Mouse (Mus musculus) heart, embryonic 15.5 days (tissue): ENCODE results near the gene Tiam2. TPM values are rescaled to one million over a fixed set of nuclear protein-coding genes. Genes with fewer than 3 reads are reported as not detected.
A peak's percentile ranks its signal among the peaks of the same experiment; 100 is the strongest.

Source experiments
- ATAC-seq: fragments of 200-750 bp; cut with Nextera tagmentation; replicated peaks from 2 replicates; pipeline ENCODE4 v1.8.0; 2017; ENCODE audit warnings: low read depth, moderate TSS enrichment; ENCODE audit not compliant: insufficient number of reproducible peaks, insufficient read depth, low FRiP score
- H3K27ac ChIP-seq: fragments of 300-500 bp; sonication (generic); 2 replicates; pipeline ENCODE4 v1.5.1; 2015; ENCODE audit warnings: mild to moderate bottlenecking, inconsistent platforms
- H3K27me3 ChIP-seq: fragments of 300-500 bp; sonication (generic); 2 replicates; pipeline ENCODE4 v1.6.1; 2015; ENCODE audit warnings: inconsistent platforms
- H3K36me3 ChIP-seq: fragments of 300-500 bp; sonication (generic); 2 replicates; pipeline ENCODE4 v1.6.1; 2015; ENCODE audit warnings: mild to moderate bottlenecking, inconsistent platforms
- H3K4me1 ChIP-seq: fragments of 300-500 bp; sonication (generic); replicated peaks from 2 replicates; pipeline ENCODE4 v1.6.1; 2015; ENCODE audit warnings: inconsistent platforms
- H3K4me2 ChIP-seq: fragments of 300-500 bp; sonication (generic); 2 replicates; pipeline ENCODE4 v1.6.1; 2015; ENCODE audit warnings: inconsistent platforms, mild to moderate bottlenecking, moderate library complexity
- H3K4me3 ChIP-seq: fragments of 300-500 bp; sonication (generic); 2 replicates; pipeline ENCODE4 v1.5.1; 2015; ENCODE audit warnings: mild to moderate bottlenecking, inconsistent platforms
- H3K9ac ChIP-seq: fragments of 300-500 bp; sonication (generic); 2 replicates; pipeline ENCODE4 v1.6.1; 2015; ENCODE audit warnings: mild to moderate bottlenecking, inconsistent platforms
- H3K9me3 ChIP-seq: fragments of 300-500 bp; sonication (generic); replicated peaks from 2 replicates; pipeline ENCODE4 v1.6.1; 2016; ENCODE audit warnings: inconsistent platforms
- WGBS: fragments of 180-500 bp; shearing (Covaris S2); methylation state at CpG from one replicate; pipeline ENCODE4 v1.1.7; 2015; ENCODE audit warnings: mixed read lengths; 5-methylcytosine and 5-hydroxymethylcytosine counted together
- polyA plus RNA-seq: library from polyadenylated mRNA; unstranded; fragments of >200 nt; fragmentation: Nextera tagmentation; extraction: Ambion mirVana; gene quantifications from 2 replicates; pipeline ENCODE4 v1.2.1, GENCODE M21; 2015

Gene Tiam2
- polyA plus RNA-seq, 1 experiment from 2014 or later: 3.8 TPM

DNA sequence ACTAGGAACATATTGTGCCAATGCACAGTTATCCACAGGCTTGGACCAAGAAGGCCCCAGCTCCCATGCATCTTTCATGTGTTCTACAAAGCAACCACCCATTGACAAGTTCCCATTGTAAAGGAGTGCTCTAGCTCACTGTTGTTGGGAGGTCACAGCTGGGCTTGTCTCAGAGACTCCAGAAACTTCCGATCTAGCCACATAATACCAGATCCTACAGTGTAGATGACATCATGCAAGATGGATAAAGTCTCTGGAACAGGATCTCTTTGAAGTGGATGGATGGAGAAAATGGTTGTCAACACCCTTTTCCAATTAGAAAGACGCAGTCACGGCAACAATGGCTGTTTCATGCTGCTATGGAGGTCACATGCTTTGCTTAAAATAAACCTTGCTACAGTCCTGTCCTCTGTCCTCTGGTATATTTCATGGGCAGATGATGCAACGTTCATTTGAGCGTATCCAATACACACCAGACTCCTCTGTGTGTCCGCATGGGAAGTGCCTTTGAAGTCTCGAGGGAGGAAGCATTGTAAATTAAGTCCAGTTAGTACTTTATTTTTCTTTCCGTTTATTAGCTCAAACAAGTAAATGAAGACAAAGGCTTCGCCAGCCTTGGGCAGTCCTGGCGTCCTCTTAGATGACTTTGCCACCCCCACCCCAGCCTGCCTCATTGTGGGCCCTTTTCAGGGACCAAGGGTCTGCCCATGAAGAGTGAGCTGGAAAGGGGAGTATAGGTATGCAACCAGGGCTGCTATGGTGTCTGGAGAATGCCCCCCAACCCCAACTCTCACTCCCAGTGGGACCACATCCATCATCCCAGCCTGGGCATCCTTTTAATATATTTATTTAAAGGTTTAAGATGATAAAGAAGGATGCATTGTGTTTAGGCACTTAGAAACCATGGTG, 106.5 kb downstream of the Tiam2 start:
- no peaks in the 10 kb centered on the region for H3K36me3 ChIP-seq
- H3K27ac ChIP-seq: no peak overlapping the region
- no peak overlapping the region for H3K4me2 ChIP-seq
- H3K27me3 ChIP-seq: no peaks in the 10 kb centered on the region
- WGBS: 44% methylated on average over 10 of the region's 10 CpGs
- no peak overlapping the region for H3K9ac ChIP-seq
- no peak overlapping the region for H3K4me3 ChIP-seq
- no peak for ATAC-seq
- no peaks in the 10 kb centered on the region for H3K9me3 ChIP-seq
- H3K4me1 ChIP-seq: peaks cover 14% of the 10 kb centered on the region

DNA sequence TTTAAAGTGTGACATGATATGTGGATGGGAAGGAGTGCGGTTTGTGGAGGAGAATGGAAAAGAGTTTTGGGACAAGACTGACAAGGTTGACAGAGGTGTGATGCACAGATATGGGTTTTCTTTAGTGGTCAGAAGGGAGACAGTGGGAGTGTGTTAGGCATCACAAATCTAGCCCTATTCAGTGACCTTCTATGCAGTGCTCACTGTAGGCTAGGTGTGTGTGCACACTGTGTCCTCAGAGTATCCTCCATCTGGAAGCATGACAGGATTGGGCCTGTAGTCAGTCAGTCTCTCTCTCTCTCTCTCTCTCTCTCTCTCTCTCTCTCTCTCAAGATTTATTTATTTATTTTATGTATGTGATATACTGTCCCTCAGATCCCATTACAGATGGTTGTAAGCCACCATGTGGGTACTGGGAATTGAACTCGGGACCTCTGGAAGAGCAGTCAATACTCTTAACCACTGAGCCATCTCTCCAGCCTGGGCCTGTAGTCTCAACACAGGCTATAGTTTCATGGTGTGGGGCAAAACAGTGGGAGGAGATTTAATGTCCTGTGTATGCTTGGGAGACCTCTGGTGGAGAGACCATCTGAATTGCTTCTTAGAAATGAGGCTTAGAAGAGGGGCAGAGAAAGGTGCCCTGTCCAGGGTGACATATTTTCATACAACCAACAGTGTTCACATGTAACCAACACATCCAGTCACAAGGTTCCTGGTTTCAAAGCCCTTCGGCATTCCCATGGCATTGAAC, 107.3 kb downstream of the Tiam2 start:
- ATAC-seq: no peak; the same call in 1 of the 2 replicates
- no peaks in the 10 kb centered on the region for H3K36me3 ChIP-seq
- H3K4me2 ChIP-seq: no peak overlapping the region
- H3K9me3 ChIP-seq: no peaks in the 10 kb centered on the region
- H3K4me3 ChIP-seq: no peak overlapping the region
- H3K4me1 ChIP-seq: peaks cover 14% of the 10 kb centered on the region
- H3K27me3 ChIP-seq: no peaks in the 10 kb centered on the region
- WGBS: 78% methylated on average over 3 of the region's 3 CpGs
- no peak overlapping the region for H3K27ac ChIP-seq
- no peak overlapping the region for H3K9ac ChIP-seq

DNA sequence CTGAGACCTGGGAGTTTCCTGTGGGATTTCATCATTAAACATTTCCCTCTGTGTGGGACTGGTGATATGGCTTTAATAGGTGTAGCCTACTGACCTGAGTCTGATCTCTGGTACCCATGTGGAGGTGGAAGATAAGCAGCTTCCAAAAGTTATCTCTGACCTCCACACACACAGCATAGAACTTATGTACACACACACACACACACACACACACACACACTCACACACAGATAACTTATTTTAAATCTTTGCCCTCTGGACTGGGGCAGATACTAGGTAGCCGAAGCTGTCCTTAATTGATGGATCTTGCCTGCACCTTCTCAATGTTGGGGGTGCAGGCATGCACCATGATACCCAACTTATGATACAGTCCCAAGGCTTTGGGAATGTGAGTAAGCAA, 108.9 kb downstream of the Tiam2 start:
- Histone ChIP-seq H3K4me1 (peaks cover 14% of the 10 kb centered on the region), H3K4me2 (no peak overlapping the region), H3K4me3 (no peak overlapping the region), H3K36me3 (no peaks in the 10 kb centered on the region), H3K9ac (no peak overlapping the region), H3K27ac (no peak overlapping the region), H3K9me3 (no peaks in the 10 kb centered on the region), H3K27me3 (no peaks in the 10 kb centered on the region)
- no peak for ATAC-seq
- 44% methylated on average over 1 of the region's 1 CpGs for WGBS

DNA sequence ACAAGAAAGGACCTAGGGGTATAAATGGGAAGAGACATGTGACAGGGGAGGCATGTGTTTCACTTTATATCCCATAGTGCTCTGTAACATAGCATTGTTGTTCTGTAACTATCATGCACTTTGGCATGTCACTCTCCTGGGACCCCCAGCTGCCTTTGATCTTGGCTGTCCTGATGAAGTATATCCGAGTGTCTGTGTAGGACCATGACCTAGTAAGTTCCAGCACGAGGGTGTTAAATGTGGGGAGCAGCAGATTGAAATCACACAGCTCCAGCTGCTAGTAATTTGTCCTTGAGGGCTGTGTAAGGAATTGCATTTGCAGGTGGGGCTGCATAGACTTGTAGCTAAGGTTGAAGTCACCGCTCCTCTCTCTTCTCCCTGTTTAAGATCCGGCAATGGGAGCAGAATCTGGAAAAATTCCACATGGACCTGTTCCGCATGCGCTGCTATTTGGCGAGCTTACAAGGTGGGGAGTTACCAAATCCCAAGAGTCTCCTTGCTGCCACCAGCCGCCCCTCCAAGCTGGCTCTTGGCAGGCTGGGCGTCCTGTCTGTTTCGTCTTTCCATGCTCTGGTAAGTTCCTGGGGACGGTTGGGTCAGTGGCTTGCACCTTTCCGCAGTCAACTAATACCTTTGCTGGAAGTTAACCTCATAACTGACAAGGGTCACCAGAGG, 110.6 kb downstream of the Tiam2 start:
- no peak overlapping the region for H3K9ac ChIP-seq
- H3K4me3 ChIP-seq: no peak overlapping the region
- WGBS: 73% methylated on average over 12 of the region's 12 CpGs
- H3K9me3 ChIP-seq: no peaks in the 10 kb centered on the region
- H3K36me3 ChIP-seq: no peaks in the 10 kb centered on the region
- H3K4me1 ChIP-seq: peaks cover 14% of the 10 kb centered on the region
- no peaks in the 10 kb centered on the region for H3K27me3 ChIP-seq
- no peak for ATAC-seq
- H3K4me2 ChIP-seq: no peak overlapping the region
- H3K27ac ChIP-seq: no peak overlapping the region

DNA sequence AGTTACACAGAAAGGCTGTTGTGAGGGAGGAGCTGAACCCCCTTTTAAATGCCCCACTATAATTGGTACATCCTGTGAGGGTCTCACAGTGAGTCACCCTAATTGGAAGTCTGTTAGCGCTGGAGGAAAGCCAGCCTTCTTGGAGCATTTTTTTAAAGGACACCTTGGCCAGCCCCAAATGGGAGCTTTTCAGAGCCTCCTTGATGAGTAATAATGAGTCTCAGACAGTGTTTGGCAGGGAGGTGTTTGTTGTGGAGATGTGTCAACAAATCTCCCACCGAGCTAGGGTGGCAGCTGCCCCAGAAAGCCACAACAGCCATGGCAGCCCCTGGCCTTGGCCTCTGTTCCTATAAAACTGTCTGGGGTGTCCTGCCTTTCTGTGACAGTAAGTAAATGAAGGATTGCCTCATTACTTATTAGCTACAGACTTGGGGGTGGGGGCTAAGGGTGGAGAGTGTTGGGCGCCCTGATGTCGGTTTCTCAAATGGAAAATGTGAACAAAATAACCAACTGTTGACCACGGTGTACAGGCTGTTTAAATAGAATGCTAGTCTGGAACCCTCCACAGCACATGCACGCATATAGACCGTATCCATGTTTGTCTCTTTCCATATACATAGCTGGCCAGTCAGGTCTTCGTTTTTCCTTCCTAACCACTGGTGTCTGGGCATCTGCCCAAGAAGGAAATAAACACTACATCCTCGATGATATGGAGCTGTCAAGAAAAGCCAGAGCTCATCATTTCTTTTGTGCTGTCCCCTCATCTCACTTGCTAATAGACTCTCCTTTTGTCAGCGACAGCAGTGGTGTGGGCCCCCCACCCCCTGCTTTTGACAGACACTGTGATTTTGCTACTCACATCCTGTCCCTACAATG, 116.4 kb downstream of the Tiam2 start:
- H3K36me3 ChIP-seq: no peaks in the 10 kb centered on the region
- no peak overlapping the region for H3K9ac ChIP-seq
- H3K27ac ChIP-seq: no peak overlapping the region
- H3K4me3 ChIP-seq: no peak overlapping the region
- H3K9me3 ChIP-seq: no peaks in the 10 kb centered on the region
- 49% methylated on average over 10 of the region's 10 CpGs for WGBS
- no peaks in the 10 kb centered on the region for H3K27me3 ChIP-seq
- peaks cover 6% of the 10 kb centered on the region for H3K4me1 ChIP-seq
- H3K4me2 ChIP-seq: no peak overlapping the region
- ATAC-seq: no peak

DNA sequence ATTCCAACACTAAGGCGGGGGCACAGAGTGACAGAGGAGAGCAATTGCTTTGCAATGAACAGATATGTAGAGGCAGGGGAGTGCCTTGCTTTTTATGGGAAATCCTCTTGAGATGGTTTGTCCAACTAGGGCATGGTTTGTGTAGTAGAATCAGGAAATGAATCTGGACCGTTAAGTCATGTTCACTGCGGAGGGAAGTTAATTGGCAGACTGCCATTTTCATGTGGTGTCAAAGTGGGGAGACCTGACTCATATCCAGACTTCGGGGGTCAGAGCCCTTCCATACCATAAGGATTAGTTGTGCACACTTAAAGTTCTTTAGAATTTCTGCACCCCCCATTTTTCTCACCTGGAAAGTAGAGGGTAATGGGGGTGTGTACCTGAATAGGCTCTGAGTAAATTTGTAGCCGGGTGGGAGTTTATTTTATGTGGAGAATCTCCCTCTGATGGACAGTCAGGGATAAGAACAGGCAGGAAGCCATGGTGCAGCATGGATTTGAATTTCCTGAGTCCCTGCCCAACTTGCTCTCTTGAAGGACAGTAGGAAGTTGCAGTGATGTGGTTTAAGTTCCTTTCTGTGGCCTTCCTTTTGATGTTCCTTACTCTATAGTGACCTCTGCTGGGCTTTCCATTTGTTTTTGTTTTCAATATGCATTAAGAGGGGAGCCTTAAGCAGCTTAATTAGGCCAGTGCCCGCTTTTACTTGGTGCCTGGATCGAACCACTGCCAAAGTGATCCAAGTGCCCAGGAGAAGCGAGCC, 120.0 kb downstream of the Tiam2 start:
- 47% methylated on average over 8 of the region's 8 CpGs for WGBS
- Histone ChIP-seq H3K27me3 (no peaks in the 10 kb centered on the region), H3K9ac (no peak overlapping the region), H3K9me3 (no peaks in the 10 kb centered on the region), H3K27ac (no peak overlapping the region), H3K4me1 (peaks cover 6% of the 10 kb centered on the region), H3K4me2 (no peak overlapping the region), H3K4me3 (no peak overlapping the region), H3K36me3 (no peaks in the 10 kb centered on the region)
- 0 out of 2 replicates have a peak, but pooled peaks have one; percentile 11 for ATAC-seq

DNA sequence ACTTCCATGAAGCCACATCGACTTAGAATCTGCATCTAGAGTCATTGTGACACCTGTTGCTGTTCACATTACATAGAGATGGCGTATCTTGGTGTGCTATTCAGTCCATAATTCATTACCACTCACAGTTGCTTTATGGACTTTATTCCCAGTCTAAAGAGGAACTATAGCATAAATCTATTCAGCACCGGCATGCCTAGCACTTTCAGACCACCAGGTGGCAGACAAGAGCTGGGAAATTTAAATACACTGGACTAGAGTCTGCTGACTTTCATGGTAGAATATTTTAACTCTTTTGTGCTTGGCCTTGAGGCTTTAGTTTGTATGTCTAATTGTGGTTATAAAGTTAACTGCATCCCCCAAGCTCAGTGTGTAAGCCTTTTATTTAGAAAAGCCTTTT, 122.4 kb downstream of the Tiam2 start:
- ATAC-seq: no peak
- no peaks in the 10 kb centered on the region for H3K9me3 ChIP-seq
- H3K9ac ChIP-seq: no peak overlapping the region
- H3K4me1 ChIP-seq: peaks cover 6% of the 10 kb centered on the region
- 32% methylated on average over 3 of the region's 3 CpGs for WGBS
- no peak overlapping the region for H3K4me3 ChIP-seq
- H3K36me3 ChIP-seq: no peaks in the 10 kb centered on the region
- no peak overlapping the region for H3K4me2 ChIP-seq
- no peaks in the 10 kb centered on the region for H3K27me3 ChIP-seq
- no peak overlapping the region for H3K27ac ChIP-seq

DNA sequence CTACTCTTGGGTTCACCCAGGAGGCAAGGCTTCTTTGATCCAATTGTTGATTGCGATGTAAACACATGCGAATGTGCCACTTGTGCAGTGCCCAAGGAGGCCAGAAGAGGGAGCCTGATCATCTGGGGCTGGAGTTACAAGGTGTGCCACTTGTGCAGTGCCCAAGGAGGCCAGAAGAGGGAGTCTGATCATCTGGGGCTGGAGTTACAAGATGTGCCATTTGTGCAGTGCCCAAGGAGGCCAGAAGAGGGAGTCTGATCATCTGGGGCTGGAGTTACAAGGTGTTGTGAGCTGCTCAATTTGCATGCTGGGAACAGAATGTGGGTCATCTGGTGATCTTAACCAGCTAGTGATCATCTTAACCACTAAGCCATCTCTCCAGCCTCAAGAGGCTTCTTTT, 124.7 kb downstream of the Tiam2 start:
- Histone ChIP-seq H3K4me3 (no peak overlapping the region), H3K9ac (no peak overlapping the region), H3K4me2 (no peak overlapping the region), H3K36me3 (no peaks in the 10 kb centered on the region), H3K27me3 (no peaks in the 10 kb centered on the region), H3K27ac (no peak overlapping the region), H3K9me3 (no peaks in the 10 kb centered on the region), H3K4me1 (peaks cover 5% of the 10 kb centered on the region)
- WGBS: 73% methylated on average over 2 of the region's 2 CpGs
- ATAC-seq: no peak

DNA sequence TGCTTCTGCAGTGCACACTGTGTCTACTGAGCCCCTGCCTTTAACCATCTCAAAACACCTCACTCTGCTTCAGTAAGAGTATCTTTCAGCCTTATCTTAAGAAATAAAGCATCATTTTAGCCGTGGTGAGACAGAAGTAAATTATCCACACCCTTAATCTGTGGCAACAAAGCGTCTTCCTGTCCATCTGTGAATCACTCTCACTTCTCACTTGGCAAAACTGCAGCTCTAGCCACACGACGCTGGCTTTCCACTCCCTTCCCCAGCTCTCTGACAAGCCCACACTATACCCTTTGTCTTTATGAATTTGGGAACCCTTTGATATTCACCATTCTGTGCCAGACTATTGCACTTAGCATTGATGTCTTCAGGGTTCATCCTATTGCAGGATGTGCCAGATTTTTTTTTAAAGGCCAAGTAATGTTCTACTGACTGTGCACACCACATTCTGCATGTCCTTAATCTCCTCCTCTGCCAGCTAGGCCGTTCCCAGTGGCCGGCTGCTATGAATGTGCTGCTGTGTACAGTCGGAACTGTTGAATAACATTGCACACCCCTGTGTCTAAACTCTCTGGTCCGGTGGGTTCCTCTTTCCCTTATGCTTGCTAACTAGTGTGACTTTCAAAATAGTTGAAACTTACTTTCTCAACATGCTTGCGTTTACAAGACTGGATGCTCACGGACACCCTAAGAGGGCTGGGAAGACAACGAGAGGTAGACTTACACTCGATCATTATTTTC, 126.4 kb downstream of the Tiam2 start:
- ATAC-seq: no peak

DNA sequence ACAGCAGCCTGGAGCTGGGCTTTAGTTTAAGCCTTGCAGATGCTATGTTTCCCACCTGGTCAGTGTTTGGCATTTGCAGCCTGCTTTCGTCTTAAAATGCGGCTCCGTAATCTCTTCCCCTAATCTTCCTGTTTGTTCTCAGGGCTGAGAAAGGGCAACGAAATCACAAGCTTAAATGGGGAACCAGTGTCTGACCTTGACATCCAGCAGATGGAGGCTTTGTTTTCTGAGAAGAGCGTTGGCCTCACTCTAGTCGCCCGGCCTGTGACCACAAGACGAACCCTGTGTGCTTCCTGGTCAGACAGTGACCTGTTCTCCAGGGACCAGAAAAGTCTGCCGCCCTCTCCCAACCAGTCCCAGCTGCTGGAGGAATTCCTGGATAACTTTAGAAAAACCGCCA, 127.6 kb downstream of the Tiam2 start:
- no peak for ATAC-seq
- Histone ChIP-seq H3K4me2 (no peak overlapping the region), H3K36me3 (no peaks in the 10 kb centered on the region), H3K27me3 (no peaks in the 10 kb centered on the region), H3K9me3 (no peaks in the 10 kb centered on the region), H3K4me1 (peaks cover 4% of the 10 kb centered on the region; the same call in 1 of the 2 replicates), H3K9ac (no peak overlapping the region), H3K27ac (no peak overlapping the region), H3K4me3 (no peak overlapping the region)
- 33% methylated on average over 10 of the region's 10 CpGs for WGBS

More for the DNA sequence above, 126.4 kb downstream of the Tiam2 start:
- Histone ChIP-seq H3K36me3 (no peaks in the 10 kb centered on the region), H3K27ac (no peak overlapping the region), H3K4me3 (no peak overlapping the region), H3K27me3 (no peaks in the 10 kb centered on the region), H3K4me1 (peaks cover 4% of the 10 kb centered on the region; the same call in 1 of the 2 replicates), H3K9ac (no peak overlapping the region), H3K4me2 (no peak overlapping the region), H3K9me3 (no peaks in the 10 kb centered on the region)
- 73% methylated on average over 12 of the region's 12 CpGs for WGBS
